Mouse (Mus musculus): Measurements from ENCODE around the gene Cth.

The Cth gene

DNA sequence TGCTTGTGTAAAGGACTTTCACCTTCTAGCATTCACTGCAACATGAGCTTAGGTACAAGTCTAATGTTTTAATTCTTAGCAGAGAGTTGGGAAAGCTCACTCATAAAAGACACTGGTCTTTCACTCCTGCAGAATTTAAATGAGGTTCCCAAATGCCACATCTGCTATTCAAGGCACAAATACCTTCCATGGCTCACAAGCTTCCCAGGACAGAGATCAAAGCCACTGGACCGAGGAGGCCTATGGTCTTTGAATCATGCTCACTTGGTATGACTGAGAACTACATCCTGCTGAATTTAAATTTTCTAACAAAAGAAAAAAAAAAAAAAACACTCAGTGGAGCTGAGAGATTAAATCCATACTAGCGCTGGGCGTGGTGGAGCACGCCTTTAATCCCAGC, 8.5 kb downstream of the Cth start:
- in situ Hi-C loops (cut with MboI), result no loop called here

DNA sequence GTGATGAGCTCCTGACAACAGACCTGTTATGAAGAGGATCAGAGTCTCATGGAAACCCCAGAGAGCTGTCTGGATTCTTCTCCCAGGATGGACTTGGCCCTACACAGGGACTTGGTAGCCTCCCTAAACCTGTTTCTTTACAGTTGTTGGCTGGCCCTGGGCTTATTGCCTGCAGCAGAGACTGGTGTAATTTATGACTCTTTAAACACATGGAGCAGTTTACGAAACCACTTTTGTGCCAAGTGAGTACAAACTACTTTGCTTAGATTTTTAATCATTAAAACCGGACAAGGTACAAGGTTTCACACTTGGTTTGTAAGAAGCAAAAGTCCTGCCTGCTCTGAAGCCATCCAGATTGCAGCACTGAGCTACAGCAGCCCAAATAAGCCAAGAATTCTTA, 12.7 kb downstream of the Cth start:
- in situ Hi-C loops (cut with MboI), result no loop called here

DNA sequence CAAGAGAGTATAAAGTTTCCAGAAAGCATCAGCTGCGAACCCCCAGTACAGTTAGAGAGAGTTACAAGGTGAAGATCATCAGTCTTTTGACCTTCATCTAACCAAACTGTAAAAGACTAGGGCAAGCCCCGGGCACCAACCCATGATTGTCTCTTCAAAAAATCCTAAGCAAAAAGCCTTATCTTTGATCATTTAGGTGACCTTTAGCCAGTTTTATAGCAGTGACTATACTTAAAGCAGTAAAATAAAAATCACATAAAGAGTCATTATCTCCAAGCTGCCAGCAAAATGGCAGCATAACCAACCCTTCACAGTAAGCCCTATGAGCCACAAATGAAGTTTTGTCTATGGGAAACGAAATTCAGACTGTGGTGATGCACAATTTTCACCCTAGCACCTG, 14.6 kb downstream of the Cth start:
- in situ Hi-C loops (cut with MboI), result no loop called here

DNA sequence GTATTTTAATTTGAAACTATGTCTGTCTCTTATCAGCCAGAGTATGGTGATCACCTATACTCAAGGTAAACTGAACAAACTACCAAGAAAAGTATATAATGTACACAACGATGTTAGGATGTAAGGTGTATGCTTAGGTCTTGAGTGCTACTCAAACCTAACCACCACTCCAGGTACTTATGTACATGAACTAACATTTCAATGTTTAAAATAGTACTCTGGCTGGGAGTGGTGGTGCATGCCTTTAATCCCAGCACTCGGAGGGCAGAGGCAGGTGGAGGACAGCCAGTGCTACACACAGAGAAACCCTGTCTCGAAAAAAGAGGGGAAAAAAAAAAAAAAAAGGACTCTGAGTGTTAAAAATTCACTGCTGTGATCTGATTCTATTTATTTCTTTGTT, 16.7 kb downstream of the Cth start:
- in situ Hi-C loops (cut with MboI), result no loop called here

DNA sequence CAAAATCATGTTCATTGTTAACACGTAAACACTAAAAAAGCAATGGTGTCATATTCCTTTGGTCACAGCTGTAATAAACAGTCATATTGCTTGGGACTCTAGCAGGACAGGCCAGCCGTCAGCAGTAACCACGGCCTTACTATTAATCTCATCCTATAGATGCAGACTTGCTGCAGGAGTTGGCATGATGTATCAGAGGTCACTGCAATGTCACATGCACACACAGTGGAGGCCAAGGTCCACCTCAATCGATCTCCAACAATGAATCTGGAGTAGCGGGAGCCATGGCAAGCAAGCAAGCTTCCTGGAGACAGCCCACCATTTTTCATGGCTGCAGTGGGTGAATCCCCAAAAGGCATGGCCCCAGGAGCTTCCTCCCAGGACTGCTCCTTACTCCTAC, 23.2 kb downstream of the Cth start:
- in situ Hi-C loops (cut with MboI), result no loop called here

DNA sequence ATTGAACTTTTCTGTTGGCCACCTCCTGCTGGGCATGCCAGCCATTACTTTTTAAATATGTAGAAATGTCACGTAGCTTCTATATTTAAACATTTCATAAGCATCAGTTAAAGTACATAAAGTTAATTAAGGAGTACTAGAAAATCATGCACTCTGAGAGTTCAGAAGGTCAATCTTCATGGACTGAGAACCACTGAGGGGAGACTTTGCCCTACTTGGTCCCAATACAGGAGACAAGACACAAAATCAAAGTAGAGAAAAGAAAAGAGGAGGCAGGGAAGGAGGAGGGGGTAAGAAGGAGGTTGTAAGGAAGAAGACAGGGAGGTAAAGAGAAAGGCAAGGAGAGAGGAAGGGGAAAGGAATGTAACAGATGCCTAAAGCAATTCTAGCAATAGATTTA, 24.9 kb downstream of the Cth start:
- in situ Hi-C loops (cut with MboI), result no loop called here

DNA sequence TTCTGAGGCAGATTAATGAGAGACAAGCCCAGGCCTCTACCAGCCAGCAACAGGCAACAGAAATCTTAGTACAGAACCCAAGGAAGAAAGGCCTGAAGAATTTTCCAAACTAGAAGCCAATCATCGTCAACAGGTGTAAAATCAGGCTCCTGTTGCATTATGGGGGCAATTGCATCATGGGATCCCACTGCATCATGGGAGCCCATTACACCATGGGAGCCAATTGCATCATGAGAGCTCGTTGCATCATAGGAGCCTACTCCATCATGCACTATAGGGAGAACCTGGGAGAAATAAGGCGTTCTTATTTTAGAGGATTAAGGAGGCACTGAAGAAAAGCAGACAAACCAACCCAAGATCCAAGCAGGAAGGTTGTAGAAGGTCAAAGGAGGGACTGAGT, 27.2 kb downstream of the Cth start:
- in situ Hi-C loops (cut with MboI), result no loop called here

DNA sequence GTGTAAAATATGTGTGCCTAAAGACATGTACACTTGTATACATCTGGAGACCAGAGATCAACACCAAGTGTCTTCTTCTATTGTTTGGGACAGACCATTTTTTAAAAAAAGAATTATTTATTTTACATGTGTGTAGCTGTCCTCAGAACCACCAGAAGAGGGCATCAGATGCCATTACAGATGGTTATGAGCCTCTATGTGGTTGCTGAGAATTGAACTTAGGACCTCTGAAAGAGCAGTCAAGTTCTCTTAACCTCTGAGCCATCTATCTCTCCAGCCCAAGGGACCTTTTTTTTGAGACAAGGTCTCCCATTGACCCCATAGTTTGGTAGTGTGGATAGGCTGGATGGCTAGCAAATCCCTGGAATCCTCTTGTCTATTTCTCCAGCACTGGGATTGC, 33.1 kb downstream of the Cth start:
- in situ Hi-C loops (cut with MboI), result no loop called here

DNA sequence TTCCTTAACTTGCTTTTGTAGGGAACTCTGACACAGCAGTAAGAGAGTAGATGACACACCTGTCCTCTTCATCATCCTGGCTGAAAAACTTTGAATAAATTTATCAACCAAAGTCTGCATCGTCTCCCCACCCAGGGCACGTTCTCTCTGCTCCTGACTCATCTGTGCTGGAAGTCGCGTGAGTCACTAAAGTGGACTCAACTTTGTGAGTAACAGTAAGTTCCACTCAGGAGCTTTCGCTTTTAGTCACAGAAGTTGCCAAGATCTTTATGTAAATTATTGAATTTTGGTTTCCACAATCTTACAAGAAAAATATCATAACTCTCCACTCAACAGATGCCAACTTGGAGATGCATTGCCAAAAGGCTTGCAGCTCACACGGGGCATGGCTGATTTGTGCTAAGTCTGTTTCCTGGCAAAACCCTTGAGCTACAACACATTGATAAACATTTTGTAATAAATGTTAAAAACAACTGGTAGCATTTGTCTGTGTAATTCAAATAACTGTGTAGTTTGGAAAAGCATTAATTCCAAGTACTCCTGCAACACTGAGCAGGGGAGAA, 40.7 kb downstream of the Cth start:
- in situ Hi-C loops (cut with MboI), result no loop called here

DNA sequence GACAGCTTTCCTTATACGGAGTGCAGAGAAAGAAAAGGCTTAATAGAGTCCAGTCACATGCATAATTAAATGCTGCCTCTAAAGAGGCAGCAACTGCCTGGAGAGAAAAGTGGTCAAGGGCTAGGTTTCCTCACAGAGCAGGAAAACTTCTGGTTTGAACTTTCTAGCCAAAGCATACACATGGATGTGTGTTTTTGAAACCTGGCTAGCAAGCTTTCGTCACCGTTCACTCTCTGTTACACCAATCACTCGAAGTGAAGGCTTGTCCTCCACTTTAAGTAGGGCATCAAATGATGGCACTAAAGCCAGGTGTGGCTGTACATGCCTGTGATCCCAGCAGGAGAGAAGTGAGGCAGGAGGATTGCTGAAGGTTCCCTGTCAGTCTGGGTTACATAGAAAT, 41.8 kb downstream of the Cth start:
- in situ Hi-C loops (cut with MboI), result no loop called here

DNA sequence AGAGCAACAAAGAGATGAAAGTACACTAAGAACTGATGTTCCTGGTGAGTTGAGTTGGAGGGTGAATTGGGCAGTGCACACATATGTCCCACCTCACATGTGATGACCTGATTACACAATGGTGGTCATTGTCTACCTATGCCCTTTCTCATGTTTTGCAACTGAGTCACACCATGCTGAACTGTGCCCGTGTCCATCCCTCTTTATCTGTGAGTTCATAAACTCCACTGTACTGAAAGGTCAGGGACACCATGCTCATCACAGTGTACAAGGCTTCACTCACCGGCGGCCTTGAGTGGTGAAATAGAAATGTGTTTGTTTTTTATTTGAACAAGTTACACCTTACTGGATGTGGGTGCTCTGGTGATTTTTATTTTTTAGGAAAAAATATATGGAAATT, 42.9 kb downstream of the Cth start:
- in situ Hi-C loops (cut with MboI), result no loop called here

DNA sequence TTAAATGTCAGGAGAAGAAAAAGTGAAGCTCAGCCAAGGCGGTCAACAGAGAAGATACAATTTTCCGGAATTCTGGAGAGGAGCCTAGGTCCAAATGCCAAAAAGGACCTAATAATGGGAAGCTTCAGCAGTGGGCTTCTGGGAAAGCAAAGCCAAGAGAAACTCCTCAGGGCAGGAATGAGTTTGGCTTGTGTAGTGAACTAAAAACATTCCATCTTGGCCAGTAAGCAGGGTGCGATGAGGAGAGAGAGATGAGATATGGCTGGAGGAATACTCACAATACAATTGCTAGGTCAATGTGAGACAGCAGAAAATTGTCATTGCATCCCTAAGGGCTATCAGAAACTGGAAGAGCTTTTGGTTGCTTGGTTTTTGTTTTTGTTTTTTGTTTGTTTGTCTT, 43.9 kb downstream of the Cth start:
- in situ Hi-C loops (cut with MboI), result no loop called here

DNA sequence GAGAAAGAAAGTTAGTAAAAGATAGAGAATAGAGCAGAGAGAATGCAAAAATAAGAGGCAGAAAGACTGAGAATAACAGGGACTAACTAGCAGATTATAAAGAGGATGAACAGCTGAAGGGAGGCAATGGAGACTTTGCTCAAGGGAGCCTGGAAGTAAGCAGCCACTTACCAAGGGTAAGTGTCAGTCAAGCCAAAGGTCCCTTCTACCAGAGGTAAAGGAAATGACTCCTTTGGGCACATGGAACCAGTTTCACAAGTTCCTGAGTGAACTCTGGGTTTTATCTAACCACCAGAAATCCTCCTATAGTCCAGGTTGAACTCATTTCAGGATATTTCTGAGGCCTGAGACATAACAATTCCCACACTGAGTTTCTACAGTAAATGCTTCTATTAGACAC, 47.0 kb downstream of the Cth start:
- in situ Hi-C loops (cut with MboI), result no loop called here

DNA sequence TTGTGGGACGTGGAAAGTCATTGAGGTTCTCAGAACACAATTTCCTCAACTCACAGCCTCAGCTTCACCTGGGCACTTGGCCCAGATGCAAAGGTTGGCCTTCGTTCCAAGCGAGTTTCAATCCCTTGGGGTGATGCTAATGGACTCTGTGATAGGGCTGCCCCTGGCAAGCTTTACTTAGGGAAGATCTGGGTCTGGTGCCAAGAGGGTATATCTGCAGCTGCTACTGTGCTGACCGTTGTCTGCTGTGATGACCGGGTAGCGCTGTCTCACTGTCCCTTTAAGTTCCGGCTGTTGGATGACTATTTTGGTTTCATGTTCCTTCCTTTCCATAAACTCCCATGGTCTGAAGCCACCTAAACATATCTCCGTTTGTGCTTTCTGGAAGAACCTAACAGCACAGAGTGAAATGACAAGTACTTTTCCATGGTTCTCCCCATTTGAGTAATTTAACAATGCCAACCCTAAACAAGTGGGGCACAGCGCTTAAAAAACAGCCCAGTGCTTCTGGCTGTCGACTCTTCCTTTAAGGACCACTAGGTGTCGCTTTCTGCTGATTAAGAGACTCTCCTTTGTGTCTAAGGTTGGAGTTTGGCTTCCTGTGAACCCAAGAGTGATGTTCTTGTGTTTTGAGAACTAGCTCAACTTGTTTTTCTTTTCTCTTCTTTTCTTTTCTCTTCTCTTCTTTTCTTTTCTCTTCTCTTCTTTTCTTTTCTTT, 48.3 kb downstream of the Cth start:
- in situ Hi-C loops (cut with MboI), result no loop called here

DNA sequence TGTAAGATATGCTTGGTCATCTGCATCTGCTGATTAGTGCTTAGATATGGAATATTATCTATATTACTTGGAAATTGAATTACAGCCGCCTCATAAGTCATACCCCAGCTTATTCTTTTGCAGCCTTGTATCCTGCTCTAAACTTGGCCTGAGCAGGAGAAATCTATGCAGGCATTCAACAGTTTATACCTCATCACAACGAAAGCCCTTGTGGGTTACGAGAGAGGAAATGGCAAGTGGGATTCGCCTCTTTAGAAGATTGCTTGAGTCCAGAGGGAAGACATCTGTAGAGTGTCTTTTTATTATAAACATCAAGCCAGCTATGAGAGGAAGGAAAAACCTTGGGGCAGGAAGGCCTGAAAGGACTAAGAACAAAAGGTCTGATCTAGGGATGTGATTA, 52.0 kb downstream of the Cth start:
- in situ Hi-C loops (cut with MboI), result no loop called here

DNA sequence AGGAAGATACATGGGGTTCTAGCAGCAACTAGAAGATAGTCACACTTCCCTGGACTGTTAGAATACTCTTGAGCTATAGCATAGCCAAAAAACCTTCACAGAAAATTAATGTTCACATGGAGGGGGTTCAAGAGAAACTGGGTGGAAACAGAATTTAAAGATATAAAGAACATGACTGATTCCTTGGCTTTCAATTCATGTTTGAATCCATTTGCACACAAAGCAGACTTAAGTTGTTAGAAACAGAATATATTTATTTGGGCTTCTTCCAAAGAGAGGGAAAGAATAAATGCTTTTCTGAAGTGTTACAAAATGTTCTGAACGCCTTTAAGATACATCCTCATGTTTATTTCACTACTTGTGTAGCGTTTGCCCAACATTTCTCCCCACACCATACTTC, 57.0 kb downstream of the Cth start:
- in situ Hi-C loops (cut with MboI), result no loop called here

DNA sequence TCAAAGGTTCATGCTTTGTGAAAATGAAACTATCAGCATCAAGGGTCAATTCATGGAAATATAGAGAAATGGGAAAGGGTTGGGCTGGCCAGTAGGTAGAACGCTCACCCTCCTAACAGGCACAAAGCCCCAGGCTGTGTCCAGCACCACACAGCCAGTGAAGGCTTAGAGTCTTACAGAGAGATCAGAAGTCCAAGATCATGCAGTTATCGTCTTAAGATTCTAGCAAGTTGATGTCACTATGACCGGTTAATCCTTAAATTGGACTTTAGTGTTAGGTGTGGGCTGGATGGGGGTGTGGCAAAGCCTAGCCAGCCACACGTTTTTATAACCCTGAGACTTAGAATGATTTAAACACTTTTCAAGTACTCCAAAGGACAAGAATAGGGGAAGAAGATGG, 58.6 kb downstream of the Cth start:
- in situ Hi-C loops (cut with MboI), result no loop called here

DNA sequence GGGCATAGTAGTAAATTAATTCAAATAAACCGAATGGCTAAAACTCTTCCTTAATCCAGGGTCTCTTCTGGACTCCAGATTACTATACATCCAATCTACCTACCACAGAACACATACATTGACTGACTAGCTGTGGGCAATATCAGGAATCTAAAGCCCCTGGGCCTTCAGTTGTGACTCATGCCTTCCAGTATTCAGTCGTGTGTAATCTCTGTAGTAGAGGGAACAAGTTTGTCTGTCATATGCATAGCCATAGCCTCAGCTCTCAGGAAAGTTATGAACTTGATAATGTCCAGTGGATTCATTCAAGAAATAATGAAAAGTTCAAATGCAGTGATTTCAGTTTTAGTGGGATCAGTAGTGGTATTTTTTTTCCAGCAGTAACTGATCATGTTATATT, 59.0 kb downstream of the Cth start:
- in situ Hi-C loops (cut with MboI), result no loop called here

DNA sequence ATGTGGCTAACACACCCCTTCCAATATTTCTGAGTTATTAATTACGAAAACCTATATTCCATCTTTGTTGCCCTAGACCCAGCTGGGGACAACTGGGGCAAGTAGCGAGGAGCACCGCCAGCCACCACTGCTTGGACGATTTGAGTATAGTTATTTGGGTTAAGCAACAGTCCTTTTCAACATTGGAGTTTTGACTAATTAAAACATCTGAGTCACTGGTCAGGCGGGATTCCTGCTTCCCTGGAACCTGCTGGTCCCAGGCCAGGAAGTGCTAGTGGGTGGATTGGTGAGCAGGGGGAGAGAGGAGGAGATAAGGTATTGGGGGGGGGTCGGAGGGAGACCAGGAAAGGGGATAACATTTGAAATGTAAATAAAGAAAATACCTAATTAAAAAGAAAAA, 59.4 kb downstream of the Cth start:
- in situ Hi-C loops (cut with MboI), result no loop called here

DNA sequence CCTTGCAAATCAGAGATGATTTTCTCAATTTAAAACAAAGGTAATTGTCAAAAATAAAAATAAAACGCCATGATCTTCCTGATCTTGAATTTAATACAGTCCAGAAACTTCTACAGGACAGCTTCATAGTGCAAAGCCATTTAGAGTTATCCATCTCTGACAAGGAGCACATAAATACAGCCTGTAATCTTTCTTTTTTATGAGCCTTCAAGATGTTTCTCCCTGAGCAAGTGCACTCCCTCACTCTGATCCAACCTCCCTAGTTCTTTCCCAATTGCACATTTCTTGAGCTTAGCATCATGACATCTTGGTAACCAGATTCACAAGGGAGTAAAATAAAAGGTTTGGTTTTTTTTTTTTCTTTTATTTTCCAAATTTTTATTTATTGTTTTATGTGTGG, 72.1 kb downstream of the Cth start:
- in situ Hi-C loops (cut with MboI), result no loop called here

DNA sequence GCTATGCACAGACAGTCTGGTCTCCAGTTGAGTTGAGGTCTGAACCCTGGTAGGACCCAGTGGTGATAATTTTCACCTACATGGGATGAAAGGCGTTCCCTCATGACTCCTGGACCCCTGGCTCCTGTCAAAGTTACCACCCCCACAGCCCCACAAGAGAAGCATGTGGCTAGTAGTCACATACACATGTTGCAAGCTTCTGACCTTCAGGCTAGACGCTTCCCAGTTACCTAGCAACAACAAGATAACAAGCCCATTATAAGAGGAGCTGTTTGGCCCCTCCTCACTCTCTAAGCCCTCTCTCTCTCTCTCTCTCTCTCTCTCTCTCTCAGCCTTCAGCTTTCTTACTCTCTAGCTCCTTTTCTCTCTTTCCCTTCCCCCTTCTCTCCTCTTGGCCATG, 76.4 kb downstream of the Cth start:
- in situ Hi-C loops (cut with MboI), result no loop called here

DNA sequence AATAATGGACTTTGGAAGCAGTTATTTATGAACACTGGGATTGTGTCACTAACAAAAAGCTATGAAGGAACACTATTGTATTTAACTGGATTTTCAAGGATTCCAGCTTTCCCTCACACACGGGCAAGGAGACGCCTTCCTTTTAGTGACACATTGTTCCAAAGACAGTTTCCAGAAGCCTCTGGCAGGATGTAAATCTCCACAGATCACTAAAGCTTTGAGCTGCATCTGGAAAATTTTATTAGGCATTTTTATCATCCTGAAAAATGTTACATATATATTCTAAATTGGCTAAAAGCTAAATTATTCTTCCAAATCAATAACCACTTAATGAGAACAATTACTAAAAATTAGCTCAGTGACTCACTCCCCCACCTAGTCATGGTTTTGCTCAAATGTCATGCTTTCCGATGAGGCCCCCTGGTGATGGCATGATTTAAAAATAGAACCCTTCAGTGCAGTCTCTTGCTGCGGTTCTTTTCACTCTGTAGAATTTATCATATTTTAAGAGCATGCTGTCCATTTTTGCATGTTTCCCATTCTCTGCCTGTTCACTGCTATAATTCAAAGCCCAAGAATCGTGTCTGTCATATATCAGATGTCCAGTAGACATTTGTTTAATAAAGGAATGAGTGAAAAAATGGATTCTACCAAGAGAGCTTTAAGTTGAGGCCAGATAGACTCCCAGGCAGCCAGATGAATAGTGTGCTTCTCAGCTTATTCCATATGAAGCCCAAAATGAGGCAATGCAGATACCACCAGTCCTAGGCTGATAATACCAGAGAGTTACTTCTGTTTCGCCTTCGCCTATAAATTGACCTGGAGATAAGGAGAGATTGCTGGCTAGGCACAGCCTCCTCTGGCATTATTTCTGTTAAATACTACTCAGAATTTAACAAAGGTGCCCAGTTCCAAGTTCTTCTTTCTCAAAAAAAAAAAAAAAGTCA, 77.3 kb downstream of the Cth start:
- in situ Hi-C loops (cut with MboI), result no loop called here

All from mature B cell (primary cell).